ENCODE assay signal across 16 mouse cellular contexts in the genomic region with DNA sequence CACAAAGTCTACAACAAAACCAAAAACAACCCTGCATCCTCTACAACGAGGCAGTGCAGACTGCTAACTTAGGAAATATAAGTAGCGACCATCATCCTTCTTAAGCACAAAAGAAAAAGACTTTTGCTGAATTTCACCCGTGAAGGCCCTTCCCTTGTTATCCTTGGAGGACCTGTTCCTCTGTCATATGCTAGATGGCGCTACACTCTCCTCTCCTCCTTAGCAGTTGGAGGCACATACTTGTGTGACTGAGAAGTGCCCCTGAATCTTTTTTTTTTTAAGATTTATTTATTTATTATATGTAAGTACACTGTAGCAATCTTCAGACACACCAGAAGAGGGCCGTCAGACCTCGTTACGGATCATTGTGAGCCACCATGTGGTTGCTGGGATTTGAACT. TPM values are rescaled to one million over a fixed set of nuclear protein-coding genes. Genes with fewer than 3 reads are reported as not detected.
DNase-seq lines count a peak whose midpoint lies in the region; ATAC-seq and TF ChIP-seq lines count a peak whose summit lies in the region.
"Had no signal": no experiment of that assay in that cellular context is flagged by ENCODE, and none has a peak within 500 bp of the region (broad histone marks: within the 10 kb centered on the region; RNA-seq: fewer than 3 reads in every experiment).

No protein-coding gene starts in this region.

- TF ChIP-seq CTCF in gastrocnemius, adult 2 months (IDR thresholded peaks at IDR 0.05), result peak; percentile 48; the same call in 1 of the 2 replicates
- TF ChIP-seq CTCF in left cerebral cortex, adult 2 months (IDR thresholded peaks at IDR 0.05), result peak; percentile 60
- peak; percentile 36; the same call in 1 of the 2 replicates for TF ChIP-seq CTCF in brain, embryonic 14.5 days (IDR thresholded peaks at IDR 0.05; ENCODE audit: borderline replicate concordance, extremely low read depth, insufficient read depth, insufficient read length)

- no peak for TF ChIP-seq POLR2A in brain, embryonic 14.5 days (IDR thresholded peaks at IDR 0.05; ENCODE audit: borderline replicate concordance, extremely low read depth, insufficient read depth, insufficient read length, poor library complexity, severe bottlenecking)

- no peak overlapping the region for H3K4me3 ChIP-seq in gastrocnemius, adult 2 months
- H3K4me3 ChIP-seq in left cerebral cortex, adult 2 months, result no peak overlapping the region
- H3K4me3 ChIP-seq: embryonic facial prominence, embryonic 15.5 days; forebrain, embryonic 12.5 days; liver, embryonic 15.5 days; midbrain, embryonic 13.5 days had no signal

- intact Hi-C loops in gastrocnemius, adult 2 months (cut with DNase I), result no loop called here
- intact Hi-C loops in gastrocnemius, postnatal 36 days (cut with DNase I), result no loop called here
- intact Hi-C loops in left cerebral cortex, adult 2 months (cut with DNase I), result no loop called here

- no peak for DNase-seq in gastrocnemius, adult 2 months
- no peak for DNase-seq in gastrocnemius, postnatal 36 days
- DNase-seq in left cerebral cortex, adult 2 months (ENCODE audit: extremely low spot score in 1 of 2, low spot score in 2 of 2), result no peak
- DNase-seq in left cerebral cortex, adult 8-10 months (ENCODE audit: low spot score in 2 of 2), result no peak
- DNase-seq in CD4-positive helper T cell, adult 2 months (ENCODE audit: low read depth, low spot score), result peak; percentile 11
- no peak for DNase-seq in brain, embryonic 14.5 days (ENCODE audit: low read depth)
- DNase-seq in yolk sac, embryonic 10.5 days (ENCODE audit: low spot score), result no peak
- DNase-seq: cerebellum, adult 11 months; kidney, postnatal 14 days; left cerebral cortex, postnatal 4 days had no signal

- H3K27ac ChIP-seq in gastrocnemius, adult 2 months, result no peak overlapping the region
- no peak overlapping the region for H3K27ac ChIP-seq in left cerebral cortex, adult 2 months
- H3K27ac ChIP-seq: embryonic facial prominence, embryonic 15.5 days; forebrain, embryonic 12.5 days; liver, embryonic 15.5 days; macrophage; midbrain, embryonic 13.5 days had no signal

- ATAC-seq in megakaryocyte, adult 5-6 weeks (ENCODE audit: poor library complexity, severe bottlenecking), result no peak
- ATAC-seq: midbrain, embryonic 13.5 days had no signal

RNA-seq across cellular contexts. Expression of a gene that starts 20.2 kb away (rescaled TPM):
- total RNA-seq in gastrocnemius, adult 2 months (2021), result 10 to 100 TPM in 1 of 2 experiments, 1 to 10 TPM in 1; 7.7 to 13.8 TPM
- 1 to 10 TPM; 8.4 to 9.5 TPM for total RNA-seq in gastrocnemius, postnatal 36 days (2021)
- total RNA-seq in left cerebral cortex, adult 2 months (2021), result 100 to 1,000 TPM; 630 to 695 TPM
- total RNA-seq in left cerebral cortex, adult 8-10 months (2022), result 100 to 1,000 TPM; 564 to 711 (median 629) TPM
- polyA plus RNA-seq in brain, embryonic 14.5 days (2012; rRNA removed), result 124 and 338 TPM in 2 replicates
- 0.07 TPM in 2 replicates for total RNA-seq in megakaryocyte, adult 5-6 weeks (2015)
- 0.11 TPM in 1 of 2 replicates, not detected in the other for total RNA-seq in megakaryocyte, adult 5-6 weeks (2017)

Comparison
In these comparisons a context has a peak if more than half of its experiments do, and no peak if none do; other contexts are left out.
1. RNA of a gene that starts 20.2 kb away (total RNA-seq): 630 to 695 TPM in left cerebral cortex, adult 2 months and 564 to 711 TPM in left cerebral cortex, adult 8-10 months; 7.7 to 13.8 TPM in gastrocnemius, adult 2 months, 8.4 to 9.5 TPM in gastrocnemius, postnatal 36 days and 0.07 to 0.11 TPM in megakaryocyte, adult 5-6 weeks; every median in the first group is over 10 times any median in the second.
2. Peak in every context shown above with its lines, with median percentiles within 50 percentile points of each other: CTCF ChIP-seq.